Mouse (Mus musculus): ENCODE data around the gene Akain1. TPM values are rescaled to one million over a fixed set of nuclear protein-coding genes. Genes with fewer than 3 reads are reported as not detected.

Akain1 gene
- polyA plus RNA-seq (2016; fragmentation: Nextera tagmentation; extraction: Ambion mirVana): not detected in 2 replicates

DNA sequence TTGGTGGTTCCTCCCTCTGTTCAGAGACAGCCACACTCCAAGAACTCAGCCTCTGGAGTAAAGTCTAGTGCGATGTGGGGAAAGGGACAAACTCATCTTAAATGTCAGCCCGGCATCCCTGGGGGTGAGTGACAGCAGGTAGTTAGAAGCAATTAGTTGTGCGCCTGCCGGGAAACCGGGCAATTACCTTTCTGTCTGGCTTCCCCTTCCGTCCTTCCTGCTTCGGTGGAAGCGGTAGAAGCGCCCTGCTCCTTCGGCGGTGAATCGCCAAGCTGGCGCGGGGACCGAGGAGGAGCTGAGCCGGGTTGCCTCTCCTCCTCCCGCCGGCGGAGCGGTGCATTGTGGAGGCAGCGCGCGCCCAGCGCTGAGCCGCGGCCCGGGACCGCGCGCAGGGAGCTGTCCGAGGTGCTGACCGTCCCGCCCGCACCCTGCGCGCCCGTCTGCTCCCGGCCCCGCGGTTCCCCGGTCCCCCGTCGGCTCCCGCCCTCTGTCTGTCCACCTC is at the start of gene Akain1:
Akain1 (plus strand) TSS at position 337 of the 502 bp plus-strand sequence.
- WGBS: under 1% methylated on average over 44 of the region's 44 CpGs
- Histone ChIP-seq H3K4me3 (peak within 1 kb of the TSS; percentile 58), H3K36me3 (replicated peaks) (no peaks in the 10 kb centered on the region), H3K27me3 (replicated peaks; ENCODE audit: low read depth, poor library complexity, severe bottlenecking) (peaks cover 52% of the 10 kb centered on the region), H3K4me1 (peaks cover 18% of the 10 kb centered on the region), H3K9me3 (no peaks in the 10 kb centered on the region), H3K27ac (replicated peaks) (no peak within 1 kb of the TSS)
- DNase-seq (ENCODE audit: low spot score): peak; percentile 88

GRCm38 (mm10) chr17:69396147-69397033 is 42.7 kb upstream of the Akain1 start:
- Histone ChIP-seq H3K4me1 (0 out of 2 replicates have a peak, but pooled peaks cover 3% of the 10 kb centered on the region), H3K4me3 (peak overlapping the region; percentile 33; the same call in 1 of the 2 replicates), H3K27me3 (replicated peaks; ENCODE audit: low read depth, poor library complexity, severe bottlenecking) (no peaks in the 10 kb centered on the region), H3K27ac (replicated peaks) (no peak overlapping the region), H3K36me3 (replicated peaks) (peaks cover 5% of the 10 kb centered on the region), H3K9me3 (no peaks in the 10 kb centered on the region)
- peak; percentile 20 for DNase-seq (ENCODE audit: low spot score)
- 31% methylated on average over 16 of the region's 16 CpGs for WGBS

GRCm38 (mm10) chr17:69397163-69397562 is 42.0 kb upstream of the Akain1 start:
- Histone ChIP-seq H3K27ac (replicated peaks) (no peak overlapping the region), H3K4me1 (0 out of 2 replicates have a peak, but pooled peaks cover 3% of the 10 kb centered on the region), H3K9me3 (no peaks in the 10 kb centered on the region), H3K27me3 (replicated peaks; ENCODE audit: low read depth, poor library complexity, severe bottlenecking) (no peaks in the 10 kb centered on the region), H3K4me3 (no peak overlapping the region), H3K36me3 (replicated peaks) (no peaks in the 10 kb centered on the region)
- WGBS: 63% methylated on average over 5 of the region's 5 CpGs
- DNase-seq (ENCODE audit: low spot score): no peak

- no peaks in the 10 kb centered on the region for H3K9me3 ChIP-seq
- no peak overlapping the region for H3K27ac ChIP-seq (replicated peaks)
- H3K4me1 ChIP-seq: 0 out of 2 replicates have a peak, but pooled peaks cover 3% of the 10 kb centered on the region
- H3K4me3 ChIP-seq: no peak overlapping the region
- no peaks in the 10 kb centered on the region for H3K27me3 ChIP-seq (replicated peaks; ENCODE audit: low read depth, poor library complexity, severe bottlenecking)
- no peak for DNase-seq (ENCODE audit: low spot score)
- H3K36me3 ChIP-seq (replicated peaks): no peaks in the 10 kb centered on the region
These were observed 41.0 kb upstream of the Akain1 start for GRCm38 (mm10) chr17:69398092-69398491.

DNA sequence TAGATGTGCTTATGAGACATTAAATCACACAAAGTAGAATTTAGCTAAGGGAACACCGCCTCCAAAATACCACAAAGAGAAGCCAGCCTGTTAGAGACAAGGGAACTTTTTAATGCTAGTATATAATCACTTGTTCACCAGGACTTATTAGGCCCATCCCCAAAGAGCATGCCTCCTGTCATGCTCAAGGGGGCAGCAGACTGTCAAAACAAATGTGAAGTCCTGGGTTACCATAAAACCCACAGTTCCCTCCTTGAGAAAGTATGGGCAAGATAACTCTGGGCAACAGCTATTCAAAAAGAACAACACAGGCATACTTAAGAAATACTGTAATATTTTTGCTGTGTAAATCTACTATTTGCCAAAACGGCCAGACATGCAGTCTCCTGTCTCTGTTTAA is 38.0 kb upstream of the Akain1 start:
- Histone ChIP-seq H3K4me3 (no peak overlapping the region), H3K4me1 (0 out of 2 replicates have a peak, but pooled peaks cover 1% of the 10 kb centered on the region), H3K36me3 (replicated peaks) (no peaks in the 10 kb centered on the region), H3K27ac (replicated peaks) (no peak overlapping the region), H3K9me3 (no peaks in the 10 kb centered on the region), H3K27me3 (replicated peaks; ENCODE audit: low read depth, poor library complexity, severe bottlenecking) (no peaks in the 10 kb centered on the region)
- no peak for DNase-seq (ENCODE audit: low spot score)
- WGBS: 74% methylated on average over 2 of the region's 2 CpGs

- peak overlapping the region; percentile 80 for H3K4me3 ChIP-seq
- H3K27me3 ChIP-seq (replicated peaks; ENCODE audit: low read depth, poor library complexity, severe bottlenecking): no peaks in the 10 kb centered on the region
- H3K27ac ChIP-seq (replicated peaks): 0 out of 2 replicates have a peak overlapping the region, but pooled peaks have one; percentile 97
- peaks cover 4% of the 10 kb centered on the region; the same call in 1 of the 2 replicates for H3K4me1 ChIP-seq
- no peaks in the 10 kb centered on the region for H3K9me3 ChIP-seq
- DNase-seq (ENCODE audit: low spot score): no peak
- H3K36me3 ChIP-seq (replicated peaks): no peaks in the 10 kb centered on the region
These were observed 23.0 kb upstream of the Akain1 start for GRCm38 (mm10) chr17:69416163-69416562.

GRCm38 (mm10) chr17:69416920-69417661 is 22.0 kb upstream of the Akain1 start:
- no peaks in the 10 kb centered on the region for H3K36me3 ChIP-seq (replicated peaks)
- under 1% methylated on average over 56 of the region's 56 CpGs for WGBS
- H3K27me3 ChIP-seq (replicated peaks; ENCODE audit: low read depth, poor library complexity, severe bottlenecking): no peaks in the 10 kb centered on the region
- peak overlapping the region; percentile 80 for H3K4me3 ChIP-seq
- peaks cover 7% of the 10 kb centered on the region; the same call in 1 of the 2 replicates for H3K4me1 ChIP-seq
- H3K9me3 ChIP-seq: no peaks in the 10 kb centered on the region
- DNase-seq (ENCODE audit: low spot score): peak; percentile 96
- peak overlapping the region; percentile 97 for H3K27ac ChIP-seq (replicated peaks)

GRCm38 (mm10) chr17:69417724-69418373 is 21.3 kb upstream of the Akain1 start:
- DNase-seq (ENCODE audit: low spot score): no peak
- Histone ChIP-seq H3K27me3 (replicated peaks; ENCODE audit: low read depth, poor library complexity, severe bottlenecking) (no peaks in the 10 kb centered on the region), H3K9me3 (no peaks in the 10 kb centered on the region), H3K4me1 (peaks cover 7% of the 10 kb centered on the region; the same call in 1 of the 2 replicates), H3K27ac (replicated peaks) (peak overlapping the region; percentile 97), H3K4me3 (peak overlapping the region; percentile 80), H3K36me3 (replicated peaks) (no peaks in the 10 kb centered on the region)
- 4% methylated on average over 26 of the region's 26 CpGs for WGBS

DNA sequence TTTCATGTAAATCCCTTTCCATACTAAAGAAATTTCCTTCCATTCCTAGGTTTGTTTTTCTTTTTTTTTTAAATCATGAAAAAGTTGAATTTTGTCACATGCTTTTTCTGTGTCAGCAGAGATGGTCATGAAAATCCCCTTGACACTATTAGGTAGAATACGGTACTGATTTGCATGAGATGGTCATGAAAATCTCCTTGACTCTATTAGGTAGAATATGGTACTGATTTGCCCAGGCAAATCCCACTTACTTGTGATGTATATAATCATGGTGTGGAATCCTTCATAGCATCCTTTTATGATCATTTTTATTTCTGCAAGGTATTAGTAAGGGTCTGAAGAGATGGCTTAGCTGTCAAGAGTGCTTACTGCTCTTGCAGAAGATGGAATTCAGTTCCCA is 17.5 kb upstream of the Akain1 start:
- no peaks in the 10 kb centered on the region for H3K36me3 ChIP-seq (replicated peaks)
- 5% methylated on average over 1 of the region's 1 CpGs for WGBS
- peaks cover 7% of the 10 kb centered on the region; the same call in 1 of the 2 replicates for H3K4me1 ChIP-seq
- H3K4me3 ChIP-seq: no peak overlapping the region
- H3K9me3 ChIP-seq: no peaks in the 10 kb centered on the region
- no peaks in the 10 kb centered on the region for H3K27me3 ChIP-seq (replicated peaks; ENCODE audit: low read depth, poor library complexity, severe bottlenecking)
- no peak overlapping the region for H3K27ac ChIP-seq (replicated peaks)
- DNase-seq (ENCODE audit: low spot score): no peak

GRCm38 (mm10) chr17:69437836-69438235 is 1.3 kb upstream of the Akain1 start:
- 75% methylated on average over 5 of the region's 5 CpGs for WGBS
- no peak for DNase-seq (ENCODE audit: low spot score)
- H3K27ac ChIP-seq (replicated peaks): no peak overlapping the region
- peaks cover 18% of the 10 kb centered on the region for H3K4me1 ChIP-seq
- no peaks in the 10 kb centered on the region for H3K36me3 ChIP-seq (replicated peaks)
- peaks cover 52% of the 10 kb centered on the region for H3K27me3 ChIP-seq (replicated peaks; ENCODE audit: low read depth, poor library complexity, severe bottlenecking)
- H3K4me3 ChIP-seq: no peak overlapping the region
- no peaks in the 10 kb centered on the region for H3K9me3 ChIP-seq

GRCm38 (mm10) chr17:69438486-69438885 is 640 bp upstream of the Akain1 start:
- no peak overlapping the region for H3K27ac ChIP-seq (replicated peaks)
- H3K4me1 ChIP-seq: peaks cover 18% of the 10 kb centered on the region
- no peaks in the 10 kb centered on the region for H3K9me3 ChIP-seq
- no peak for DNase-seq (ENCODE audit: low spot score)
- 30% methylated on average over 14 of the region's 14 CpGs for WGBS
- H3K27me3 ChIP-seq (replicated peaks; ENCODE audit: low read depth, poor library complexity, severe bottlenecking): peaks cover 52% of the 10 kb centered on the region
- H3K4me3 ChIP-seq: peak overlapping the region; percentile 58
- H3K36me3 ChIP-seq (replicated peaks): no peaks in the 10 kb centered on the region

All from embryonic facial prominence, embryonic 10.5 days (tissue).